Mouse (Mus musculus): ENCODE results near the gene Plekha8.

DNA sequence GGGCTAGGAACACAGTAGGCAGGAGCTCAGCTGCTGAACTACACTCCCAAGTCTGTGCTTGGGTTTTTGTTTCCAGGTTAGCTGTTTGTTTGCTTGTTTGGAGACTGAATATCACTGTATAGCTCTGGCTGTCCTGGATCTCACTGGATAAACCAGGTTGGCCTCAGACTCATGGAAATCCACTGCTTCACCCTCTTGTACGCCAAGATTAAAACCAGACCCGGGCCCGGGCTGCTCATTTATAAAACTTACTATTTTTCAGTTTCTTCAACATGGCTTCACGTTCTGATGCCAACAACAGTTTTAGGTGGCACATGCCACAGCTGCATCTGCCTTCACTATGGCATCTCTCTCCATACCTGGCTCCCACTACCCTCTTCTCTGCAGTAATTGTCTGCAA, 31.4 kb upstream of the Plekha8 start:
- TF ChIP-seq CTCF (IDR thresholded peaks at IDR 0.05; ENCODE audit: extremely low read depth, insufficient read depth, insufficient read length, insufficient replicate concordance): no peak
- TF ChIP-seq POLR2A (IDR thresholded peaks at IDR 0.05; ENCODE audit: low read depth, low read length): no peak

Data from spleen, adult 2 months (tissue).